Mouse (Mus musculus): ENCODE measurements around the gene Lats2.
"Not testable (repeated sequence)": the region's sequence is repeated elsewhere in the genome, so short reads cannot be mapped to it uniquely, and the experiment has no call there.

GRCm38 (mm10) chr14:57656519-57656918, 101.7 kb downstream of the Lats2 start:
- not testable (repeated sequence) for TF ChIP-seq CTCF (IDR thresholded peaks at IDR 0.05; ENCODE audit: borderline replicate concordance, extremely low read depth, insufficient read depth, insufficient read length); POLR2A (IDR thresholded peaks at IDR 0.05; ENCODE audit: borderline replicate concordance, extremely low read depth, insufficient read depth, insufficient read length, poor library complexity, severe bottlenecking)

Measured in brain, embryonic 14.5 days (tissue).